Mouse (Mus musculus): ENCODE measurements around the gene Olfr1118.
"Not testable (repeated sequence)": the region's sequence is repeated elsewhere in the genome, so short reads cannot be mapped to it uniquely, and the experiment has no call there.

The Olfr1118 gene

GRCm38 (mm10) chr2:87307281-87307680 lies at the start of gene Olfr1118:
Gene Olfr1118 (plus strand): TSS chr2:87307581.
- no peak for DNase-seq (ENCODE audit: low spot score)

- DNase-seq (ENCODE audit: low spot score): no peak
Observed at GRCm38 (mm10) chr2:87267234-87267633, 40.1 kb upstream of the Olfr1118 start, which contains the start of gene Olfr1116. Gene Olfr1116 (plus strand): TSS chr2:87267534.

- not testable (repeated sequence) for DNase-seq (ENCODE audit: low spot score)
Observed at GRCm38 (mm10) chr2:87293977-87294376, 13.4 kb upstream of the Olfr1118 start.

GRCm38 (mm10) chr2:87354515-87354914 lies 47.1 kb downstream of the Olfr1118 start, which contains the start of gene Olfr1120:
Gene Olfr1120 (plus strand): TSS chr2:87354815.
- DNase-seq (ENCODE audit: low spot score): no peak

- not testable (repeated sequence) for DNase-seq (ENCODE audit: low spot score)
Observed at GRCm38 (mm10) chr2:87360121-87360520, 52.7 kb downstream of the Olfr1118 start.

All from ovary, postnatal 14 days (tissue).